Mouse (Mus musculus): ENCODE data around the gene Socs7. TPM values are rescaled to one million over a fixed set of nuclear protein-coding genes. Genes with fewer than 3 reads are reported as not detected.

Gene Socs7
- polyA plus RNA-seq, 1 experiment from 2014 or later: 3.6 TPM

GRCm38 (mm10) chr11:97422507-97422906 is 60.2 kb downstream of the Socs7 start:
- Histone ChIP-seq H3K9ac (ENCODE audit: low read depth, low read length) (no peak overlapping the region), H3K9me3 (ENCODE audit: control insufficient read depth, low read length) (no peaks in the 10 kb centered on the region), H3K4me3 (ENCODE audit: low read depth, low read length) (no peak overlapping the region), H3K36me3 (ENCODE audit: control insufficient read depth, insufficient read depth, low read length) (no peaks in the 10 kb centered on the region), H3K4me2 (replicated peaks; ENCODE audit: low read depth, low read length) (no peak overlapping the region), H3K4me1 (replicated peaks; ENCODE audit: control insufficient read depth, insufficient read depth, low read length) (peaks cover 3% of the 10 kb centered on the region; the same call in 1 of the 2 replicates), H3K27me3 (ENCODE audit: control insufficient read depth, insufficient read depth, low read length) (no peaks in the 10 kb centered on the region), H3K27ac (ENCODE audit: low read depth, low read length) (no peak overlapping the region)
- DNase-seq (ENCODE audit: low spot score) (no peak), ATAC-seq (ENCODE audit: low FRiP score) (no peak)
- WGBS: 50% methylated on average over 4 of the region's 4 CpGs

DNA sequence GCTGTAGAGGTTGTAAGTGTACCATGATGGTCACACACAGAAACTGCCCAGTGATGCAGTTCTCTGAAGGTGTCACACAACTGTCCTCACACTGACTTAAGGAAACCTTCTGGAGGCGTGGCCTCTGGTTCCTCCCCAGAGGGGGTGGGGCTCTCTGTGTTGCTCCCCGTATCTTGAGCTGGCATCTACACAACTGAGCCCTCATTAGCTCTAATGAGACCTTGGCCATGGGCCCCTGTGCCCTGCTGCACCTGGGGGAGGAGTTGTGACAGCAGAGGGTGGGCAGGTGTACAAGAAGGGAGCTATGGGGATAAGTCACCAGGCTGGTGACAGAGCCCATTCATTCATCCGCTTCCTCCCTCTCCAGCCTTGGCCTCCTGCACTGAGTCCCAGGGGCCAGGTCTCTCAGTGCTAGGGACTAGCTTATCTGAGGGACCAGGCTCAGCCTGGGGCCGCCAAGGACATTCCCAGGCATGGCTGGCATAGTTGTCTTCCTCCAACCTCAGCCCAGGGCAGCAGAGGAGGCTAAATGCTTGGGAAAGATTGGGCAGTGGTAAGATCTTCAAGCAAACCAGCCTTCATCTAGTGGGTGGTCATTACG is 61.8 kb downstream of the Socs7 start:
- Histone ChIP-seq H3K4me1 (replicated peaks; ENCODE audit: control insufficient read depth, insufficient read depth, low read length) (peaks cover 9% of the 10 kb centered on the region; the same call in 1 of the 2 replicates), H3K4me2 (replicated peaks; ENCODE audit: low read depth, low read length) (no peak overlapping the region), H3K36me3 (ENCODE audit: control insufficient read depth, insufficient read depth, low read length) (no peaks in the 10 kb centered on the region), H3K9me3 (ENCODE audit: control insufficient read depth, low read length) (no peaks in the 10 kb centered on the region), H3K27ac (ENCODE audit: low read depth, low read length) (no peak overlapping the region), H3K9ac (ENCODE audit: low read depth, low read length) (no peak overlapping the region), H3K27me3 (ENCODE audit: control insufficient read depth, insufficient read depth, low read length) (no peaks in the 10 kb centered on the region), H3K4me3 (ENCODE audit: low read depth, low read length) (no peak overlapping the region)
- ATAC-seq (ENCODE audit: low FRiP score) (no peak), DNase-seq (ENCODE audit: low spot score) (no peak)
- WGBS: 59% methylated on average over 5 of the region's 5 CpGs

DNA sequence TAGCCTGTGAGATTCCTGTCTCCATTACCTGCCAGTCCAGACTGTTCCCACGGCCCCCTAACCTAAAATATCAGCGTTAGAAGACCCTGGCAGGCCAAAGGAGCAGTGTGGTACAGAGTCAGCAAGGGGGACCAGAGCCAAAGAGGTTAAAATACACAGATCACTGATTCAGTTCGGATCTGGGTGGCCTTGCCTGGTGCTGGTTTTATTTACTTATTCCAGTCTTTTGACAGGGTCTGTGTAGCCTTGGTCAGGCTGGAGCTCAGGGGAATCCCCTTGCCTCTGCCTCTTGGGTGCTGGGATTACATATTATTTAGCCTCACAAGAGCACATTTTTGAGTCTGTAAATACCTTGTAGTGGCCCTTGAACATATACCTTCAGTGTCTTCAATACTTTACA is 62.5 kb downstream of the Socs7 start:
- 66% methylated on average over 3 of the region's 3 CpGs for WGBS
- no peak for ATAC-seq (ENCODE audit: low FRiP score)
- no peaks in the 10 kb centered on the region for H3K36me3 ChIP-seq (ENCODE audit: control insufficient read depth, insufficient read depth, low read length)

GRCm38 (mm10) chr11:97427794-97428725 is 65.7 kb downstream of the Socs7 start:
- ATAC-seq (ENCODE audit: low FRiP score): peak; percentile 88

More for the DNA sequence above, 62.5 kb downstream of the Socs7 start:
- Histone ChIP-seq H3K27ac (ENCODE audit: low read depth, low read length) (no peak overlapping the region), H3K9me3 (ENCODE audit: control insufficient read depth, low read length) (no peaks in the 10 kb centered on the region), H3K4me1 (replicated peaks; ENCODE audit: control insufficient read depth, insufficient read depth, low read length) (peaks cover 9% of the 10 kb centered on the region; the same call in 1 of the 2 replicates), H3K4me3 (ENCODE audit: low read depth, low read length) (no peak overlapping the region), H3K4me2 (replicated peaks; ENCODE audit: low read depth, low read length) (no peak overlapping the region), H3K9ac (ENCODE audit: low read depth, low read length) (no peak overlapping the region), H3K27me3 (ENCODE audit: control insufficient read depth, insufficient read depth, low read length) (no peaks in the 10 kb centered on the region)
- no peak for DNase-seq (ENCODE audit: low spot score)

DNA sequence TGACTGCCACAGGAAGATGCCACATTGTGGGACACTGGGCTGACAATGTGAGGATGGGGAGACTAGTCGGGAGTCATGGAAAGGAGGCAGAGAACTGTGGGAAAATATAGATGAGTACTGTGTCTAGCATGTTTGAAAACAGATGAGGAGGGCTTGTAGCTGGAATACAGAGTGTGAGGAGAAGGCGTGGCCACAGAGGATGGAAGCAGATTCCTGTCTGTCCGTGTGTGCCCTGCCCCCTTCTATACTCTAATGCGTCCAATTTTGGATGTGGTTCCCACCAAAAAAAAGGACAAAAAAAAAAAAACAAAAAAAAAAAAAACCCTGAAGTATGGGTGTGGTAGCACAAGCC is 66.4 kb downstream of the Socs7 start:
- H3K27me3 ChIP-seq (ENCODE audit: control insufficient read depth, insufficient read depth, low read length): no peaks in the 10 kb centered on the region
- 54% methylated on average over 4 of the region's 4 CpGs for WGBS

More at GRCm38 (mm10) chr11:97427794-97428725, 65.7 kb downstream of the Socs7 start:
- no peaks in the 10 kb centered on the region for H3K9me3 ChIP-seq (ENCODE audit: control insufficient read depth, low read length)
- H3K27ac ChIP-seq (ENCODE audit: low read depth, low read length): peak overlapping the region; percentile 12; the same call in 1 of the 2 replicates
- peak; percentile 81 for DNase-seq (ENCODE audit: low spot score)
- H3K27me3 ChIP-seq (ENCODE audit: control insufficient read depth, insufficient read depth, low read length): no peaks in the 10 kb centered on the region
- H3K4me1 ChIP-seq (replicated peaks; ENCODE audit: control insufficient read depth, insufficient read depth, low read length): 0 out of 2 replicates have a peak, but pooled peaks cover 6% of the 10 kb centered on the region
- H3K36me3 ChIP-seq (ENCODE audit: control insufficient read depth, insufficient read depth, low read length): no peaks in the 10 kb centered on the region
- peak overlapping the region; percentile 12 for H3K4me3 ChIP-seq (ENCODE audit: low read depth, low read length)
- H3K4me2 ChIP-seq (replicated peaks; ENCODE audit: low read depth, low read length): peak overlapping the region; percentile 56
- H3K9ac ChIP-seq (ENCODE audit: low read depth, low read length): peak overlapping the region; percentile 29; the same call in 1 of the 2 replicates
- WGBS: under 1% methylated on average over 32 of the region's 32 CpGs

DNA sequence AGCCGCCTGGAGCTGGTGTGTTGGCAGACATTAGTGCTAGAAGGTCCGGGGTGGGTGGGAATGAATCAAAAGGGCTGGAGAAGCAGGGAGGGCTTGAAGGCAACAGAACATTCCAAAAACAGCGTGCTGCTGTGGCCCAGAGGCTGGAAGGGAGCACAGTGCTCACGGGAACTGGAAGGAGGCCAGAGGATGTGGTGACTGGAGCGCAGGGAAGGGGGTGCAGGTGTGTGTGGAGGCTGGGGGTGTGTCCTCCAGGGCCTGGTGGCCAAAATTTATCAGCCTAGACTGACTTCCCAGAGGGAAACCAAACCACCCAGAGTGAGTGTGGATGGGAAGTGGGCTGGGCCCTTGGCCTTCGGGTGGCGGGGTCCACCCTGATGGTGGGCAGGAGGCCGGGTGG is 67.3 kb downstream of the Socs7 start:
- H3K27ac ChIP-seq (ENCODE audit: low read depth, low read length): no peak overlapping the region
- WGBS: 84% methylated on average over 8 of the region's 8 CpGs
- DNase-seq (ENCODE audit: low spot score) (no peak), ATAC-seq (ENCODE audit: low FRiP score) (no peak)
- no peaks in the 10 kb centered on the region for H3K9me3 ChIP-seq (ENCODE audit: control insufficient read depth, low read length)
- H3K4me2 ChIP-seq (replicated peaks; ENCODE audit: low read depth, low read length): no peak overlapping the region
- no peaks in the 10 kb centered on the region for H3K36me3 ChIP-seq (ENCODE audit: control insufficient read depth, insufficient read depth, low read length)
- no peak overlapping the region for H3K4me3 ChIP-seq (ENCODE audit: low read depth, low read length)
- peaks cover 6% of the 10 kb centered on the region; the same call in 1 of the 2 replicates for H3K4me1 ChIP-seq (replicated peaks; ENCODE audit: control insufficient read depth, insufficient read depth, low read length)
- no peak overlapping the region for H3K9ac ChIP-seq (ENCODE audit: low read depth, low read length)
- H3K27me3 ChIP-seq (ENCODE audit: control insufficient read depth, insufficient read depth, low read length): no peaks in the 10 kb centered on the region

More for the DNA sequence above, 66.4 kb downstream of the Socs7 start:
- H3K9ac ChIP-seq (ENCODE audit: low read depth, low read length): peak overlapping the region; percentile 29; the same call in 1 of the 2 replicates
- no peaks in the 10 kb centered on the region for H3K9me3 ChIP-seq (ENCODE audit: control insufficient read depth, low read length)
- ATAC-seq (ENCODE audit: low FRiP score) (no peak), DNase-seq (ENCODE audit: low spot score) (no peak)
- H3K27ac ChIP-seq (ENCODE audit: low read depth, low read length): 0 out of 2 replicates have a peak overlapping the region, but pooled peaks have one; percentile 2
- H3K4me3 ChIP-seq (ENCODE audit: low read depth, low read length): peak overlapping the region; percentile 12
- H3K4me2 ChIP-seq (replicated peaks; ENCODE audit: low read depth, low read length): peak overlapping the region; percentile 56
- 0 out of 2 replicates have a peak, but pooled peaks cover 6% of the 10 kb centered on the region for H3K4me1 ChIP-seq (replicated peaks; ENCODE audit: control insufficient read depth, insufficient read depth, low read length)
- H3K36me3 ChIP-seq (ENCODE audit: control insufficient read depth, insufficient read depth, low read length): no peaks in the 10 kb centered on the region

- no peak overlapping the region for H3K4me2 ChIP-seq (replicated peaks; ENCODE audit: low read depth, low read length)
- peaks cover 9% of the 10 kb centered on the region for H3K4me1 ChIP-seq (replicated peaks; ENCODE audit: control insufficient read depth, insufficient read depth, low read length)
- H3K27me3 ChIP-seq (ENCODE audit: control insufficient read depth, insufficient read depth, low read length): no peaks in the 10 kb centered on the region
- WGBS: 13% methylated on average over 3 of the region's 3 CpGs
- no peak for ATAC-seq (ENCODE audit: low FRiP score)
- no peak overlapping the region for H3K9ac ChIP-seq (ENCODE audit: low read depth, low read length)
- H3K4me3 ChIP-seq (ENCODE audit: low read depth, low read length): no peak overlapping the region
- H3K9me3 ChIP-seq (ENCODE audit: control insufficient read depth, low read length): no peaks in the 10 kb centered on the region
- H3K36me3 ChIP-seq (ENCODE audit: control insufficient read depth, insufficient read depth, low read length): no peaks in the 10 kb centered on the region
- peak; percentile 71 for DNase-seq (ENCODE audit: low spot score)
- no peak overlapping the region for H3K27ac ChIP-seq (ENCODE audit: low read depth, low read length)
Measured at GRCm38 (mm10) chr11:97432015-97432414, 69.7 kb downstream of the Socs7 start.

GRCm38 (mm10) chr11:97432983-97433539 is 70.7 kb downstream of the Socs7 start:
- no peak for DNase-seq (ENCODE audit: low spot score)
- no peak for ATAC-seq (ENCODE audit: low FRiP score)
- H3K4me1 ChIP-seq (replicated peaks; ENCODE audit: control insufficient read depth, insufficient read depth, low read length): peaks cover 10% of the 10 kb centered on the region
- WGBS: 89% methylated on average over 8 of the region's 8 CpGs
- no peak overlapping the region for H3K9ac ChIP-seq (ENCODE audit: low read depth, low read length)
- no peak overlapping the region for H3K4me3 ChIP-seq (ENCODE audit: low read depth, low read length)
- no peaks in the 10 kb centered on the region for H3K9me3 ChIP-seq (ENCODE audit: control insufficient read depth, low read length)
- no peak overlapping the region for H3K4me2 ChIP-seq (replicated peaks; ENCODE audit: low read depth, low read length)
- no peaks in the 10 kb centered on the region for H3K27me3 ChIP-seq (ENCODE audit: control insufficient read depth, insufficient read depth, low read length)
- H3K36me3 ChIP-seq (ENCODE audit: control insufficient read depth, insufficient read depth, low read length): no peaks in the 10 kb centered on the region
- H3K27ac ChIP-seq (ENCODE audit: low read depth, low read length): no peak overlapping the region

Data from hindbrain, embryonic 11.5 days (tissue).